Mouse (Mus musculus) E14TG2a.4 (cell line): Measurements from ENCODE around the gene Ube4b.

Experiments used
- H3K27me3 ChIP-seq: 2 replicates; pipeline ENCODE4 v1.6.1; 2014; ENCODE audit warnings: low read length, control low read depth; ENCODE audit not compliant: insufficient read depth
- H3K36me3 ChIP-seq: 2 replicates; pipeline ENCODE4 v1.6.1; 2014; ENCODE audit warnings: low read length, control low read depth; ENCODE audit not compliant: insufficient read depth
- H3K4me1 ChIP-seq: replicated peaks from 2 replicates; pipeline ENCODE4 v1.6.1; 2014; ENCODE audit warnings: low read depth, low read length, control low read depth
- H3K4me3 ChIP-seq: replicated peaks from 2 replicates; pipeline ENCODE4 v1.5.1; 2014; ENCODE audit warnings: mild to moderate bottlenecking, low read length
- H3K9me3 ChIP-seq: 2 replicates; pipeline ENCODE4 v1.6.1; 2014; ENCODE audit warnings: low read length, control low read depth
- CTCF ChIP-seq: conservative IDR thresholded peaks from 2 replicates; pipeline ENCODE4 v1.5.1; 2014; ENCODE audit warnings: low read length
- NANOG ChIP-seq: IDR thresholded peaks from 2 replicates; pipeline ENCODE4 v1.6.1; 2014; ENCODE audit warnings: borderline replicate concordance, low read length, mixed read lengths
- POU5F1 ChIP-seq: IDR thresholded peaks from 2 replicates; pipeline ENCODE4 v1.6.1; 2014; ENCODE audit warnings: low read length, borderline replicate concordance

The Ube4b gene

DNA sequence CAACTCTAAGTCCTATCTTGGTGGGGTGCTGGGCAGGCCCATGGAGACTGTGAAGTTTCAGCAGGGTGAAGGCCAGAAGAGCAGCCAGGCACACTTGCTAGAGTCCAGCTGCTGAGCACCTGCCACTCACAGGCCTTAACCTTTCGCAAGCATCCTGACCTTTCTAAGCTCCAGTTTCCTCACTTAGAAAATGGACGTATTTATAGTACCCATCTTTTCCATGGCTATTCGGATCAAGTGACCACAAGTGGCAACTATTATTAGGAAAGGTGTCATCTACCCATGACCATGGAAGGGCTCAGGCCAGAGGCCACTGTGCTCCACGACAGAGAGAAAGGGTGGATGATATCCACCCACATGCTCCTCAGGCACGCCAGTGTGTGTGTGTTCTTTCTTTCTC, 80.7 kb downstream of the Ube4b start:
- TF ChIP-seq CTCF (no peak), NANOG (no peak), POU5F1 (no peak)

DNA sequence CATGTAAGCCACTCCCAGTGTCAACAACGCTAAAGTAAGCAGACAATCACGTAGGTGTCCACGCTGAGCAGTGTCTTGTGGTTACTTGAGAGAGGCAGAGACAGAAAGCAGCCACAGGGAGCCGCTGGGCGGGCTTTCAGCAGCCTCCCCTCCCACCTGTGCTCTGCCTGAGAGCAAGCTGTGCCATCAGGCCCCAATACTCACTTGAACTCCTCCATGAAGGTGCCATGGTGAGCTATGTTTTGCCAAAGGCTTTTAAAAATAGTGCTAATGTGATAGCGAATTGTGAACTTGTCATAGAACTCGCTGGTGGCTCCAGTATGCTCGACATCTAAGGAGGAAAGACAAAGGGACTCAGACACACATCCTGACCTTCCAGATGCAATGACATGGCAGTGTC, 82.2 kb downstream of the Ube4b start:
- TF ChIP-seq CTCF (no peak), NANOG (no peak), POU5F1 (no peak)
- Histone ChIP-seq H3K9me3 (no peaks in the 10 kb centered on the region), H3K36me3 (peaks cover 97% of the 10 kb centered on the region)

More for the DNA sequence above, 80.7 kb downstream of the Ube4b start:
- H3K4me3 ChIP-seq: no peak overlapping the region
- no peaks in the 10 kb centered on the region for H3K9me3 ChIP-seq
- H3K4me1 ChIP-seq: peaks cover 28% of the 10 kb centered on the region
- peaks cover 97% of the 10 kb centered on the region for H3K36me3 ChIP-seq
- no peaks in the 10 kb centered on the region for H3K27me3 ChIP-seq

GRCm38 (mm10) chr4:149340680-149341079, 85.9 kb downstream of the Ube4b start:
- TF ChIP-seq CTCF (no peak), NANOG (no peak), POU5F1 (no peak)
- Histone ChIP-seq H3K4me3 (no peak overlapping the region), H3K27me3 (no peaks in the 10 kb centered on the region), H3K9me3 (no peaks in the 10 kb centered on the region), H3K36me3 (peaks cover 98% of the 10 kb centered on the region), H3K4me1 (peaks cover 47% of the 10 kb centered on the region)

More for the DNA sequence above, 82.2 kb downstream of the Ube4b start:
- Histone ChIP-seq H3K4me1 (peaks cover 43% of the 10 kb centered on the region), H3K4me3 (no peak overlapping the region), H3K27me3 (no peaks in the 10 kb centered on the region)

DNA sequence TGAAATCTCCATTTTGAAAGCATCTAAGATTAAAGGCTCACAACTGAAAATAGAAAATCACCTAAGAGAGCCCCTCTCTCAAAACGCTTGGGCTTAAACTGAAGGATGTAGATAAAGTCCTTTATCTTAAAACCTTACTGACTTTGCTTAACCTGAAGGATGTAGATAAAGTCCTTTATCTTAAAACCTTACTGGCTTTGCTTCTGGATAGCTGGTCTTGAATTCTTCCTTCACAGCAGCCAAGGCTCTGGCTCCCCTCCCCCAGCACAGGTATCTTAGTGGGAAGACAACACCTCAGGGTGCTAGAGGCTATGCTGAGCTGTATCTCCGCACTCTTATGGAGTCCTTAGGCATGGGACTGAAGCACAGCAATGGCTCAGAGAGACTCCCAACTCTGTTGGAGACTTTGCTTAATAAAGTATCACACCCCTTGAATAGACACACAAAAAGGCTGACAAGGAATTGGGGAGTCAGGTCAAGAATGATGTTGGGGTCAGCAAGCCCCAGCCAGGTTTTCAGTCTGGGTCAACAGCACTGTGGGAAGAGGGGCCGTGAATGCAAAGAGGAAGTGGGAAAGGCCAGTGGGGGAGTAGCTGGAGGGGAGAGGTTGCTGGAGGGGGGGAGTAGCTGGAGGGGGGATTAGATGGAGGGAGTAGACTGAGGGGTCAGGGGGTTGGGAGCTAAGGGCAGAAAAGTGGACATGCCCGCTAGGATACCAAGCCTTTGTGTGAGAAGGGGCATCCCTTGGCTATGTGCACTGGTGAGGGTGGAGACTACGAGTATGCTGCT, 86.9 kb downstream of the Ube4b start:
- Histone ChIP-seq H3K4me1 (peaks cover 43% of the 10 kb centered on the region), H3K4me3 (no peak overlapping the region), H3K27me3 (no peaks in the 10 kb centered on the region), H3K9me3 (no peaks in the 10 kb centered on the region), H3K36me3 (peaks cover 98% of the 10 kb centered on the region)
- TF ChIP-seq CTCF: no peak
- no peak for TF ChIP-seq NANOG
- no peak for TF ChIP-seq POU5F1

GRCm38 (mm10) chr4:149338137-149338536, 88.4 kb downstream of the Ube4b start:
- no peaks in the 10 kb centered on the region for H3K9me3 ChIP-seq
- H3K4me1 ChIP-seq: peaks cover 40% of the 10 kb centered on the region
- no peak overlapping the region for H3K4me3 ChIP-seq
- H3K36me3 ChIP-seq: peaks cover 96% of the 10 kb centered on the region
- no peaks in the 10 kb centered on the region for H3K27me3 ChIP-seq
- no peak for TF ChIP-seq CTCF
- TF ChIP-seq NANOG: no peak
- no peak for TF ChIP-seq POU5F1

GRCm38 (mm10) chr4:149337353-149337752, 89.2 kb downstream of the Ube4b start:
- Histone ChIP-seq H3K4me1 (peaks cover 40% of the 10 kb centered on the region), H3K27me3 (no peaks in the 10 kb centered on the region), H3K4me3 (no peak overlapping the region)

GRCm38 (mm10) chr4:149336302-149336701, 90.2 kb downstream of the Ube4b start:
- peaks cover 45% of the 10 kb centered on the region for H3K4me1 ChIP-seq
- H3K27me3 ChIP-seq: no peaks in the 10 kb centered on the region
- peaks cover 92% of the 10 kb centered on the region for H3K36me3 ChIP-seq
- no peak for TF ChIP-seq POU5F1
- TF ChIP-seq CTCF: no peak
- no peak for TF ChIP-seq NANOG
- no peaks in the 10 kb centered on the region for H3K9me3 ChIP-seq
- H3K4me3 ChIP-seq: no peak overlapping the region

More at GRCm38 (mm10) chr4:149337353-149337752, 89.2 kb downstream of the Ube4b start:
- TF ChIP-seq CTCF: no peak
- no peak for TF ChIP-seq POU5F1
- TF ChIP-seq NANOG: no peak
- H3K9me3 ChIP-seq: no peaks in the 10 kb centered on the region
- H3K36me3 ChIP-seq: peaks cover 95% of the 10 kb centered on the region

DNA sequence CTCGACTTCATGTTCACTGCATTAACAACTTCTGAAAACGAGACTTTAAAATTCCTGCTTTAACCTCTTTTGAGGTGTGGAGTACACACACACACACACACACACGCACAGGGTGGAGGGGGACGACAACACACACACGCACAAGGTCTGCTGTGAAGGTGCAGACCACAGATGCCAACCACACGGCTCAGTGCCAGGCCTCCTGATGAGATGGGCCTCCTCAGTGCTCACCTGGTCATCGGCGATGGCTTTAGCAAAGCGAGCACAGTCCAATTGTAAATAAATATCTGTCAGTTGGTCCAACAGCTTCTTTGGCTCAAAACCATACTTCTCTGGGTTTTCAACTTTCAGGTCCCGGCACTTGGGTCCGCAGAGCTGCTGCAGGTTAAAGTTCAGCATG, 91.7 kb downstream of the Ube4b start:
- Histone ChIP-seq H3K36me3 (peaks cover 93% of the 10 kb centered on the region), H3K4me1 (peaks cover 35% of the 10 kb centered on the region), H3K4me3 (no peak overlapping the region), H3K27me3 (no peaks in the 10 kb centered on the region), H3K9me3 (no peaks in the 10 kb centered on the region)
- TF ChIP-seq POU5F1: no peak
- TF ChIP-seq NANOG: no peak
- no peak for TF ChIP-seq CTCF

DNA sequence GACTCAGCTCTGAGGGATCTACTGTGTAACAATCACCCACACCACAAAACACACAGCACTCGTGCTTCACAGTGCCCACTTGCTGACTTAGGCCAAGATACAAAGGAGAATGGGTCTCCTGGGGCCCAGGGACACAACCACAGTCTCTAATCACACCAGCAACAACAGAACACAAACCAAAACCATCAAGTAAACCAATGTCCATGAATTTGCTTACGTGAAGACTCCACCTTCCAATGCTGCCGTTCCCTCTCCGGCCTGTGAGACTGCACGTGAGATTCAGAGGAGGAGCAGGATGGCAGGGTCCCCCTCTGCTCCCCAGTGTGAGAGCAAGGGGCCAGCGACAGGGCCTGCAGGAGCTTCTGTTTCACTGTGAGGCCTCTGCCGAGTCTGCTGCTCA, 93.8 kb downstream of the Ube4b start:
- Histone ChIP-seq H3K9me3 (no peaks in the 10 kb centered on the region), H3K4me3 (no peak overlapping the region), H3K27me3 (no peaks in the 10 kb centered on the region), H3K4me1 (peaks cover 35% of the 10 kb centered on the region), H3K36me3 (peaks cover 91% of the 10 kb centered on the region)
- TF ChIP-seq NANOG: no peak
- no peak for TF ChIP-seq POU5F1
- no peak for TF ChIP-seq CTCF
